Mouse (Mus musculus): ENCODE data around the gene Tle4. TPM values are rescaled to one million over a fixed set of nuclear protein-coding genes. Genes with fewer than 3 reads are reported as not detected.
A peak's percentile ranks its signal among the peaks of the same experiment; 100 is the strongest.

Tle4 gene
- polyA plus RNA-seq, 1 experiment from 2014 or later, result 13.0 TPM

DNA sequence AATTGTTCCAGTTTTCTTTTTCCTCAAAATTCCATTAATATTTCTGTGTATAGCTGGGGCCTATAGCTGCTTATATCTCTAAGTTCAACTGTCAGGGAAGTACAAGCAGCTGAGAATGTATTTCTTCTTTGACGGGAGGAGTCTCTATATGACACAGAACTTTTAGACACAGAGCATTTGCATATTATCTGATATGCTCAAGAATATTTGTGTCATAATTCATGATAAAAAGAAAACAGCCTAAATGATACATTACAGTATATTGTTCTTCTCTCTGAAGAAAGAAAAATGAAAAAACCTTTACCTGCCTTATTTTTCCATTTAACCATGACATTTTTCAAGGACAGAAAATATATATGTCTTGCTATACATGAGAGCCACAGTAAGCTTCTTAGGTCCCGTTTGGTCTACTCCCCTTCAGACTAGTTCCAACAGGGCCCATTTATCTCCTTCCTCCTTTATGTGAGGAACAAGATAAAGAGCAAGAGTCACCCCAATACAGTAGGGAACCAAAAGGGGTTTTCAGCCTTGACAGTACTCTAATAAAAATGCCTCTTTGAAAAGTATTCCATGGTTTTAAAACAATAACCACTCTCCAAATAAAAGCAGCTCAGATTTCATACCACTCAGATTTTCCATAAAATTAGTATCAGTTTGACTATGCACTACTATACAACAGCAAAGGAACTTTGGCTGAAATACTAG is 77.6 kb downstream of the Tle4 start:
- DNase-seq (ENCODE audit: low spot score) (no peak), ATAC-seq (replicated peaks; ENCODE audit: low FRiP score) (no peak)
- WGBS, result 55% methylated on average over 2 of the region's 2 CpGs
- H3K9ac ChIP-seq (ENCODE audit: low read depth, low read length), result no peak overlapping the region
- H3K4me2 ChIP-seq, result no peak overlapping the region
- H3K27me3 ChIP-seq (replicated peaks; ENCODE audit: control insufficient read depth, insufficient read depth, low read length), result no peaks in the 10 kb centered on the region
- no peaks in the 10 kb centered on the region for H3K4me1 ChIP-seq (replicated peaks; ENCODE audit: control insufficient read depth, insufficient read depth, low read length)
- H3K27ac ChIP-seq (ENCODE audit: low read depth, low read length), result no peak overlapping the region
- no peaks in the 10 kb centered on the region for H3K36me3 ChIP-seq (ENCODE audit: control insufficient read depth, insufficient read depth, low read length)
- no peaks in the 10 kb centered on the region for H3K9me3 ChIP-seq (ENCODE audit: control insufficient read depth, low read length)
- H3K4me3 ChIP-seq (ENCODE audit: low read depth, low read length), result no peak overlapping the region

- WGBS, result 92% methylated on average over 7 of the region's 7 CpGs
- ATAC-seq (replicated peaks; ENCODE audit: low FRiP score) (no peak), DNase-seq (ENCODE audit: low spot score) (no peak)
- no peak overlapping the region for H3K9ac ChIP-seq (ENCODE audit: low read depth, low read length)
- no peak overlapping the region for H3K27ac ChIP-seq (ENCODE audit: low read depth, low read length)
- H3K9me3 ChIP-seq (ENCODE audit: control insufficient read depth, low read length), result no peaks in the 10 kb centered on the region
- H3K4me3 ChIP-seq (ENCODE audit: low read depth, low read length), result no peak overlapping the region
- no peaks in the 10 kb centered on the region for H3K27me3 ChIP-seq (replicated peaks; ENCODE audit: control insufficient read depth, insufficient read depth, low read length)
- no peak overlapping the region for H3K4me2 ChIP-seq
- H3K4me1 ChIP-seq (replicated peaks; ENCODE audit: control insufficient read depth, insufficient read depth, low read length), result no peaks in the 10 kb centered on the region
- no peaks in the 10 kb centered on the region for H3K36me3 ChIP-seq (ENCODE audit: control insufficient read depth, insufficient read depth, low read length)
Measured at GRCm38 (mm10) chr19:14519186-14519585, 78.7 kb downstream of the Tle4 start.

GRCm38 (mm10) chr19:14518438-14519044 is 79.3 kb downstream of the Tle4 start:
- no peak for ATAC-seq (replicated peaks; ENCODE audit: low FRiP score)
- Histone ChIP-seq H3K27me3 (replicated peaks; ENCODE audit: control insufficient read depth, insufficient read depth, low read length) (no peaks in the 10 kb centered on the region), H3K4me2 (no peak overlapping the region), H3K9me3 (ENCODE audit: control insufficient read depth, low read length) (no peaks in the 10 kb centered on the region), H3K36me3 (ENCODE audit: control insufficient read depth, insufficient read depth, low read length) (no peaks in the 10 kb centered on the region), H3K27ac (ENCODE audit: low read depth, low read length) (no peak overlapping the region), H3K4me1 (replicated peaks; ENCODE audit: control insufficient read depth, insufficient read depth, low read length) (no peaks in the 10 kb centered on the region), H3K4me3 (ENCODE audit: low read depth, low read length) (no peak overlapping the region), H3K9ac (ENCODE audit: low read depth, low read length) (no peak overlapping the region)
- 90% methylated on average over 9 of the region's 9 CpGs for WGBS
- no peak for DNase-seq (ENCODE audit: low spot score)

DNA sequence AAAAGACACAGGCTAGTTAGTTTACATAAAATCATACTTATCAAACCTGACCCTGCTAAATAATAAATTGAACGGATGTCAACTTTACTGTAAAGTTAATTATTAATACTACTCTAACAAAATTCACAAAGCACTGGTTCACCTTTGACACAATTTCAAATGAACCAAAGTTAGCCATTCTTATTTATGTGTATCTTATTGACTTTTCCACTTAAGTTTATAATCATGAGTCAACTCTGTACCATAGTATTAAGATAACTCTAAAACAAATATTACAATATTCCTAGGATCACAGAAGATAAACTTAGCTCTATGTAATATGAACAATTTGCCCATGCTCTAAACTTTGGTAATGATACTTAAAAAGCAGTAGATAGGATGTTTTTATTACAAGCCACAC is 81.4 kb downstream of the Tle4 start:
- Histone ChIP-seq H3K4me3 (ENCODE audit: low read depth, low read length) (no peak overlapping the region), H3K9ac (ENCODE audit: low read depth, low read length) (no peak overlapping the region), H3K27ac (ENCODE audit: low read depth, low read length) (no peak overlapping the region), H3K36me3 (ENCODE audit: control insufficient read depth, insufficient read depth, low read length) (no peaks in the 10 kb centered on the region), H3K4me1 (replicated peaks; ENCODE audit: control insufficient read depth, insufficient read depth, low read length) (no peaks in the 10 kb centered on the region), H3K9me3 (ENCODE audit: control insufficient read depth, low read length) (no peaks in the 10 kb centered on the region), H3K27me3 (replicated peaks; ENCODE audit: control insufficient read depth, insufficient read depth, low read length) (no peaks in the 10 kb centered on the region), H3K4me2 (no peak overlapping the region)
- 80% methylated on average over 1 of the region's 1 CpGs for WGBS
- ATAC-seq (replicated peaks; ENCODE audit: low FRiP score) (no peak), DNase-seq (ENCODE audit: low spot score) (no peak)

GRCm38 (mm10) chr19:14508819-14509218 is 89.0 kb downstream of the Tle4 start:
- Histone ChIP-seq H3K27me3 (replicated peaks; ENCODE audit: control insufficient read depth, insufficient read depth, low read length) (no peaks in the 10 kb centered on the region), H3K9me3 (ENCODE audit: control insufficient read depth, low read length) (no peaks in the 10 kb centered on the region), H3K27ac (ENCODE audit: low read depth, low read length) (no peak overlapping the region), H3K4me3 (ENCODE audit: low read depth, low read length) (no peak overlapping the region), H3K4me1 (replicated peaks; ENCODE audit: control insufficient read depth, insufficient read depth, low read length) (no peaks in the 10 kb centered on the region), H3K36me3 (ENCODE audit: control insufficient read depth, insufficient read depth, low read length) (no peaks in the 10 kb centered on the region), H3K4me2 (no peak overlapping the region), H3K9ac (ENCODE audit: low read depth, low read length) (no peak overlapping the region)
- 79% methylated on average over 4 of the region's 4 CpGs for WGBS
- ATAC-seq (replicated peaks; ENCODE audit: low FRiP score), result no peak
- DNase-seq (ENCODE audit: low spot score), result no peak

DNA sequence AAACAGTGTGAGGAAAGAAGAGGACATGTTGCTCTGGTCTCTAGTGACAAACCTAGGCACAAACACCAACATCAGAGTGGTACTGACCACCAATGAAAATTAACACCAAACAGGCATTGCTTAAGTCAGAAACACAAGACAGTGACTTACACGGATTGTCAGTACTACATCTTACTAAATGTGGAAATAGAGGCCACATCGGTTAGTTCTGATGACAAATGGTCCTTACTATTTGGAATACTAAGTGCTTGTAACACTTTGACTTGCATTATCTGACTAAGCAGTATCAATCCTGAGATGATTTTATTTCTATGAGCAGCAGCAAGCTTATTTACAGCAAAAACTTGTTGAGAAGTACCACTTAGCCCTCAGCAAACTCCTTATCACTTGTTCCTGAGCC is 89.9 kb downstream of the Tle4 start:
- no peaks in the 10 kb centered on the region for H3K9me3 ChIP-seq (ENCODE audit: control insufficient read depth, low read length)
- H3K27me3 ChIP-seq (replicated peaks; ENCODE audit: control insufficient read depth, insufficient read depth, low read length), result no peaks in the 10 kb centered on the region
- H3K9ac ChIP-seq (ENCODE audit: low read depth, low read length), result no peak overlapping the region
- no peak for ATAC-seq (replicated peaks; ENCODE audit: low FRiP score)
- no peak for DNase-seq (ENCODE audit: low spot score)
- no peak overlapping the region for H3K4me3 ChIP-seq (ENCODE audit: low read depth, low read length)
- no peak overlapping the region for H3K4me2 ChIP-seq
- no peaks in the 10 kb centered on the region for H3K4me1 ChIP-seq (replicated peaks; ENCODE audit: control insufficient read depth, insufficient read depth, low read length)
- no peaks in the 10 kb centered on the region for H3K36me3 ChIP-seq (ENCODE audit: control insufficient read depth, insufficient read depth, low read length)
- no peak overlapping the region for H3K27ac ChIP-seq (ENCODE audit: low read depth, low read length)
- WGBS, result 71% methylated on average over 2 of the region's 2 CpGs

DNA sequence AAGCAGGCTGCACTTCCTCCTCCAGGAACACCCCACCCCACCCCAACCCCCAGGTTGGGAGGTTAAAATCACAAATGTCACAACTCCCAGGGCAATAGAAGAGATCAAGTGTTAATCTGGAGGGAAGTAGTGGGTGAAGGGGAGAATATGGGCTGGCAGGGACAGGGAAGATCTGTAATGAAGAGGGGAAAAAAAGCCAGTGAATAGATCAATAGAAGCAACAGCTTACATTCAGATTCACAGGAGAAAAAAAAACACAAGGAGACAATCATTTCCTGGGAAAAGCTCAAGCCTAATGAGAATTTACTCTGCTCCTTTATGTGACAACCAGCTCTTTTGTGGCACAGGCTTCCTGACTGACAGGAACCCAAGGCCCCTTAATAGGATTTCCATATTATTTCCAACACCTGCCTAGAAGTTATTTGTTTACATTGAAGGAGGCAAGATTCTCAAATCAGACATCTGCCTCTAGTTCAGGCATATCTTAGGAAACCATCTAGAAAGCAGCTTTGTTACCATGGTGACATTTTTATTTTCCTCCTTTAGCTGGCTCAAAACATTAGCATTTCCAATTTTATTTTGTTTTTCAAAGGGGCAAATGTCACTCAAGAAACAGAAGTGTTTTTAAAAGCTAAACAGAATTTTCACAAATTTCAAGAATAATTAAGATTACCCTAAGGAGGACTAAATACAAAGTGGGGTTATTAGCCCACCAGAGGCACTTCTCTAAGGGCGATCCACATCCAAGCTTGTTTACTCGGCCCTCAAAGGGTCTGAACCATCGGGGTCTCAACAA is 90.8 kb downstream of the Tle4 start:
- no peaks in the 10 kb centered on the region for H3K27me3 ChIP-seq (replicated peaks; ENCODE audit: control insufficient read depth, insufficient read depth, low read length)
- 78% methylated on average over 3 of the region's 3 CpGs for WGBS
- H3K36me3 ChIP-seq (ENCODE audit: control insufficient read depth, insufficient read depth, low read length), result no peaks in the 10 kb centered on the region
- H3K27ac ChIP-seq (ENCODE audit: low read depth, low read length), result no peak overlapping the region
- H3K9me3 ChIP-seq (ENCODE audit: control insufficient read depth, low read length), result no peaks in the 10 kb centered on the region
- H3K4me3 ChIP-seq (ENCODE audit: low read depth, low read length), result no peak overlapping the region
- DNase-seq (ENCODE audit: low spot score) (no peak), ATAC-seq (replicated peaks; ENCODE audit: low FRiP score) (no peak)
- H3K9ac ChIP-seq (ENCODE audit: low read depth, low read length), result no peak overlapping the region
- no peak overlapping the region for H3K4me2 ChIP-seq
- no peaks in the 10 kb centered on the region for H3K4me1 ChIP-seq (replicated peaks; ENCODE audit: control insufficient read depth, insufficient read depth, low read length)

- Histone ChIP-seq H3K9me3 (ENCODE audit: control insufficient read depth, low read length) (no peaks in the 10 kb centered on the region), H3K27me3 (replicated peaks; ENCODE audit: control insufficient read depth, insufficient read depth, low read length) (no peaks in the 10 kb centered on the region), H3K27ac (ENCODE audit: low read depth, low read length) (no peak overlapping the region), H3K9ac (ENCODE audit: low read depth, low read length) (no peak overlapping the region), H3K4me2 (no peak overlapping the region), H3K36me3 (ENCODE audit: control insufficient read depth, insufficient read depth, low read length) (no peaks in the 10 kb centered on the region), H3K4me3 (ENCODE audit: low read depth, low read length) (no peak overlapping the region), H3K4me1 (replicated peaks; ENCODE audit: control insufficient read depth, insufficient read depth, low read length) (no peaks in the 10 kb centered on the region)
- ATAC-seq (replicated peaks; ENCODE audit: low FRiP score), result peak; percentile 41
- no peak for DNase-seq (ENCODE audit: low spot score)
- 91% methylated on average over 2 of the region's 2 CpGs for WGBS
Measured at GRCm38 (mm10) chr19:14505885-14506548, 91.8 kb downstream of the Tle4 start.
